Comparison of ENCODE assay signal across 26 mouse cellular contexts in genomic region chr12:77174032-77174431, GRCm38 (mm10).
DNase-seq lines count a peak whose midpoint lies in the region; ATAC-seq and TF ChIP-seq lines count a peak whose summit lies in the region.
"Had no signal": no experiment of that assay in that cellular context is flagged by ENCODE, and none has a peak within 500 bp of the region (broad histone marks: within the 10 kb centered on the region; RNA-seq: fewer than 3 reads in every experiment).

No protein-coding gene starts in this region.

- H3K9ac ChIP-seq in kidney, embryonic 16.5 days (replicated peaks; ENCODE audit: low read length): no peak overlapping the region
- H3K9ac ChIP-seq in intestine, embryonic 16.5 days (ENCODE audit: low read depth, low read length): no peak overlapping the region
- H3K9ac ChIP-seq: embryonic facial prominence, embryonic 12.5 days; embryonic facial prominence, embryonic 15.5 days; forebrain, postnatal 0 days; heart, embryonic 12.5 days; heart, embryonic 15.5 days had no signal

- TF ChIP-seq POLR2A in kidney, adult 2 months (IDR thresholded peaks at IDR 0.05; ENCODE audit: low read depth, low read length): no peak

- intact Hi-C loops in left cerebral cortex, postnatal 36 days (cut with DNase I): no loop called here

- no peaks in the 10 kb centered on the region for H3K27me3 ChIP-seq in kidney, adult 2 months (replicated peaks; ENCODE audit: control insufficient read depth, insufficient read depth, low read length)
- H3K27me3 ChIP-seq in kidney, embryonic 16.5 days (ENCODE audit: insufficient read depth, low read length): no peaks in the 10 kb centered on the region
- H3K27me3 ChIP-seq in intestine, embryonic 16.5 days (replicated peaks; ENCODE audit: control insufficient read depth, insufficient read depth, low read length): no peaks in the 10 kb centered on the region
- H3K27me3 ChIP-seq: embryonic facial prominence, embryonic 12.5 days; embryonic facial prominence, embryonic 15.5 days; heart, embryonic 12.5 days; heart, embryonic 15.5 days had no signal

- no peaks in the 10 kb centered on the region for H3K9me3 ChIP-seq in kidney, embryonic 16.5 days (ENCODE audit: low read length)
- no peaks in the 10 kb centered on the region for H3K9me3 ChIP-seq in intestine, embryonic 16.5 days (ENCODE audit: control insufficient read depth, low read length)
- H3K9me3 ChIP-seq: embryonic facial prominence, embryonic 12.5 days; embryonic facial prominence, embryonic 15.5 days; heart, embryonic 12.5 days; heart, embryonic 15.5 days had no signal

- no peaks in the 10 kb centered on the region for H3K36me3 ChIP-seq in kidney, adult 2 months (ENCODE audit: control insufficient read depth, insufficient read depth, low read length)
- no peaks in the 10 kb centered on the region for H3K36me3 ChIP-seq in kidney, embryonic 16.5 days (ENCODE audit: insufficient read depth, low read length)
- H3K36me3 ChIP-seq in intestine, embryonic 16.5 days (ENCODE audit: control insufficient read depth, insufficient read depth, low read length): no peaks in the 10 kb centered on the region
- H3K36me3 ChIP-seq: embryonic facial prominence, embryonic 12.5 days; embryonic facial prominence, embryonic 15.5 days; heart, embryonic 12.5 days; heart, embryonic 15.5 days had no signal

- peak; percentile 76 for DNase-seq in kidney, adult 2 months
- no peak for DNase-seq in kidney, postnatal 4 days
- DNase-seq in kidney, adult 18-20 months: no peak
- DNase-seq in kidney, postnatal 36 days: peak; percentile 29 to 67
- DNase-seq in layer of hippocampus, postnatal 36 days: no peak
- no peak for DNase-seq in left cerebral cortex, postnatal 36 days (ENCODE audit: low spot score in 2 of 2)
- DNase-seq: adrenal gland, adult 2 months; adrenal gland, postnatal 14 days; cerebellum, adult 11 months; cerebellum, adult 2 months; cerebellum, adult 9-11 months; cerebellum, postnatal 25 days; forebrain, postnatal 0 days; gastrocnemius, adult 2 months; gastrocnemius, postnatal 14 days; heart, adult 18-20 months; heart, postnatal 10 days; heart, postnatal 4 days had no signal

- H3K4me2 ChIP-seq in kidney, embryonic 16.5 days (replicated peaks; ENCODE audit: low read depth, low read length): no peak overlapping the region
- H3K4me2 ChIP-seq in intestine, embryonic 16.5 days (ENCODE audit: low read depth, low read length): no peak overlapping the region
- H3K4me2 ChIP-seq: embryonic facial prominence, embryonic 12.5 days; embryonic facial prominence, embryonic 15.5 days; heart, embryonic 12.5 days; heart, embryonic 15.5 days had no signal

- TF ChIP-seq CTCF in kidney, adult 2 months (conservative IDR thresholded peaks at IDR 0.05; ENCODE audit: insufficient read depth, insufficient read length, low read depth, low read length): no peak

- peak; percentile 70; the same call in 1 of the 2 replicates for ATAC-seq in kidney, embryonic 16.5 days (ENCODE audit: low FRiP score, low TSS enrichment)
- ATAC-seq in intestine, embryonic 16.5 days: peak; percentile 52
- ATAC-seq: CD4-positive, CD25-positive, alpha-beta regulatory T cell, adult 4 months; forebrain, embryonic 14.5 days; forebrain, postnatal 0 days had no signal

- no peak overlapping the region for H3K4me3 ChIP-seq in kidney, adult 2 months (ENCODE audit: insufficient read depth, low read depth, low read length)
- H3K4me3 ChIP-seq in kidney, embryonic 16.5 days (ENCODE audit: low read length): no peak overlapping the region
- H3K4me3 ChIP-seq in intestine, embryonic 16.5 days (ENCODE audit: low read length): no peak overlapping the region
- H3K4me3 ChIP-seq: embryonic facial prominence, embryonic 12.5 days; embryonic facial prominence, embryonic 15.5 days; gastrocnemius, adult 2 months; heart, embryonic 12.5 days; heart, embryonic 15.5 days had no signal

- peak overlapping the region; percentile 57 for H3K27ac ChIP-seq in kidney, adult 2 months (ENCODE audit: insufficient read depth, low read depth, low read length)
- H3K27ac ChIP-seq in kidney, embryonic 16.5 days (ENCODE audit: low read length): no peak overlapping the region
- no peak overlapping the region for H3K27ac ChIP-seq in intestine, embryonic 16.5 days (ENCODE audit: low read length)
- H3K27ac ChIP-seq: embryonic facial prominence, embryonic 12.5 days; embryonic facial prominence, embryonic 15.5 days; gastrocnemius, adult 2 months; heart, embryonic 15.5 days had no signal

- H3K4me1 ChIP-seq in kidney, adult 2 months (ENCODE audit: control insufficient read depth, insufficient read depth, low read length): peaks cover 17% of the 10 kb centered on the region
- H3K4me1 ChIP-seq in kidney, embryonic 16.5 days (ENCODE audit: insufficient read depth, low read length): peaks cover 7% of the 10 kb centered on the region
- H3K4me1 ChIP-seq in intestine, embryonic 16.5 days (ENCODE audit: control insufficient read depth, insufficient read depth, low read length): peaks cover 13% of the 10 kb centered on the region

Comparison
In these comparisons a context has a peak if more than half of its experiments do, and no peak if none do; other contexts are left out.
1. DNase-seq: peak in kidney, adult 2 months (single experiment) and kidney, postnatal 36 days (2 of 2); none in kidney, postnatal 4 days (0 of 2), kidney, adult 18-20 months (single experiment), layer of hippocampus, postnatal 36 days (0 of 2) and left cerebral cortex, postnatal 36 days (0 of 2).